Mouse (Mus musculus) lung, embryonic 14.5 days (tissue): ENCODE measurements at regions not wholly inside any gene's neighbourhood (a gene's known extent, or its start where the extent isn't known, plus 50 kb on each side); places are given as distances from the start of the nearest gene placed in this dataset.
A peak's percentile ranks its signal among the peaks of the same experiment; 100 is the strongest.

ENCODE experiments used
- ATAC-seq: fragments of 200-750 bp; cut with Nextera tagmentation; 2 replicates; pipeline ENCODE4 v1.8.0; 2017; ENCODE audit warnings: mild to moderate bottlenecking, moderate TSS enrichment, moderate library complexity; ENCODE audit not compliant: insufficient read depth
- DNase-seq: peaks from one replicate; pipeline ENCODE4 v3.0.0-alpha.2; 2015
- H3K27ac ChIP-seq: fragments of 300-500 bp; sonication (generic); 2 replicates; pipeline ENCODE4 v1.5.1; 2014; ENCODE audit warnings: low read depth, mild to moderate bottlenecking, moderate library complexity
- H3K27me3 ChIP-seq: fragments of 300-500 bp; sonication (generic); 2 replicates; pipeline ENCODE4 v1.6.1; 2014; ENCODE audit warnings: low read length, control low read depth; ENCODE audit not compliant: insufficient read depth
- H3K36me3 ChIP-seq: fragments of 300-500 bp; sonication (generic); 2 replicates; pipeline ENCODE4 v1.6.1; 2014; ENCODE audit warnings: control low read depth; ENCODE audit not compliant: insufficient read depth
- H3K4me1 ChIP-seq: fragments of 300-500 bp; sonication (generic); 2 replicates; pipeline ENCODE4 v1.6.1; 2014; ENCODE audit warnings: antibody characterized with exemption, control low read depth; ENCODE audit not compliant: insufficient read depth
- H3K4me2 ChIP-seq: fragments of 300-500 bp; sonication (generic); 2 replicates; pipeline ENCODE4 v1.6.1; 2014; ENCODE audit warnings: mild to moderate bottlenecking
- H3K4me3 ChIP-seq: fragments of 300-500 bp; sonication (generic); 2 replicates; pipeline ENCODE4 v1.5.1; 2014; ENCODE audit warnings: low read depth, low read length
- H3K9ac ChIP-seq: fragments of 300-500 bp; sonication (generic); 2 replicates; pipeline ENCODE4 v1.6.1; 2014
- H3K9me3 ChIP-seq: fragments of 300-500 bp; sonication (generic); 2 replicates; pipeline ENCODE4 v1.6.1; 2016; ENCODE audit warnings: low read depth, low read length, control low read depth
- CTCF ChIP-seq: IDR thresholded peaks from 2 replicates; pipeline ENCODE4 v1.5.1; 2016; ENCODE audit warnings: antibody characterized with exemption, low read depth
- WGBS: fragments of 180-500 bp; shearing (Covaris S2); extraction: QIAGEN DNeasy Blood & Tissue Kit; methylation state at CpG from one replicate; pipeline ENCODE4 v1.1.7; 2014; 5-methylcytosine and 5-hydroxymethylcytosine counted together

DNA sequence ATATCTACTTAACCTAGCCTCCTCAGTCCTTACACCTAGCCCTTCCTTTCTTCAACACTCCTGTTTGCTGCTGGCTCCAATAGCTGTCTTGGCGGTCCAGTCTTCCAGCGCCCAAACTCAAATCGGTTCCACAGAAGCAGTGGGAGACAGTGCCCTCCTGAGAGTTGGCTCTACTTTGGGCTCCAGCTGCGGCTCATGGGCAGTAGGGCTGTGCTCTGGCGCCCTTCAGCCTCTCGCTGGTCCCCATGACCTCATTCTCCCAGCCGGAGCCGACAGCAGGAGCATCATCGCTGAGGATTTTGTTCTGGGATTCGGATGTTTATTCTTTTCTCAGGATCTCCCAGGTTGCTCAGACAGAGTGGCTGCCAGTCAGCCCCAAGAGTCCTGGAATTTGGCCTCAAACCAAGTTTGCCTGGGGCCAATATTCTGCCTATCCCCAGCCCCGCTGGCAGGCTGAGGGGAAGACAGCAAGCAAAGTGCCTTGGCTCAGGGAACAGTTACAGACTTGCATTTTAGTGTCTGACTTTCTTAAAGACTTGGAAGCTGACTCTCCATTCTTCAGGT lies 64.1 kb upstream of the Pax6 start:
- Histone ChIP-seq H3K27me3 (no peaks in the 10 kb centered on the region), H3K9me3 (no peaks in the 10 kb centered on the region), H3K4me3 (no peak overlapping the region), H3K9ac (no peak overlapping the region), H3K36me3 (no peaks in the 10 kb centered on the region), H3K4me1 (no peaks in the 10 kb centered on the region; the same call in 1 of the 2 replicates), H3K4me2 (no peak overlapping the region), H3K27ac (no peak overlapping the region)
- TF ChIP-seq CTCF = no peak
- DNase-seq (peak; percentile 31), ATAC-seq (peak; percentile 16; the same call in 1 of the 2 replicates)
- WGBS = 37% methylated on average over 11 of the region's 11 CpGs

DNA sequence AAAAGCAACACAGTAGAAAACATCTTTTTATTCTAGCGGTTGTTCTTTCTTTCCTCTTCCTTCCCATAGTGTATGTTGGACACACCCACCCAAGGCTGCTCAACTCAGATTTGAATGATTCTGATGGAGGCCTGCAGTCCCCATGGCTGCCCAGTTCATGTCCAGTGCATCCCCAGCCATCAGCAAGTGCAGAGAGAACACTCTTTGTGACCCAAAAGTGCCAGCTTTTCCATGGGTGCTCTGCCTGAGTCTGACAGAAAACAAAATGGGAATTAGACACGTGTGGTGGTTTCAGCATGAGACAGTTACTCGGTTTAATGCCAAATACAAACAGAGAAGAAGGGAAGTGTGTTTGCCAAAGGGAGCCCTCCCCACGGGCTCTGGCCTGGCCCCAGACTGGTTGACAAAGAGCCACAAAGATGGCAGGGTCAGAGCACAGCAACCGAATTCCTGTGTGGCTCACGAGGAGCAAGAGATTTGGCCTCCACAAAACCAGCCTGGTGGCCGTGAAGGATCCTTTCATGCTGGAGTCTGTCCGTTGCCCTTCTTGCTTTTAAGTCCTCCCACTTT lies 60.6 kb upstream of the Pax6 start:
- H3K9ac ChIP-seq = no peak overlapping the region
- 49% methylated on average over 8 of the region's 8 CpGs for WGBS
- no peak overlapping the region for H3K27ac ChIP-seq
- no peak for TF ChIP-seq CTCF
- ATAC-seq (no peak), DNase-seq (no peak)
- H3K36me3 ChIP-seq = no peaks in the 10 kb centered on the region
- no peak overlapping the region for H3K4me2 ChIP-seq
- no peaks in the 10 kb centered on the region for H3K9me3 ChIP-seq
- no peak overlapping the region for H3K4me3 ChIP-seq
- H3K4me1 ChIP-seq = no peaks in the 10 kb centered on the region; the same call in 1 of the 2 replicates
- H3K27me3 ChIP-seq = no peaks in the 10 kb centered on the region

DNA sequence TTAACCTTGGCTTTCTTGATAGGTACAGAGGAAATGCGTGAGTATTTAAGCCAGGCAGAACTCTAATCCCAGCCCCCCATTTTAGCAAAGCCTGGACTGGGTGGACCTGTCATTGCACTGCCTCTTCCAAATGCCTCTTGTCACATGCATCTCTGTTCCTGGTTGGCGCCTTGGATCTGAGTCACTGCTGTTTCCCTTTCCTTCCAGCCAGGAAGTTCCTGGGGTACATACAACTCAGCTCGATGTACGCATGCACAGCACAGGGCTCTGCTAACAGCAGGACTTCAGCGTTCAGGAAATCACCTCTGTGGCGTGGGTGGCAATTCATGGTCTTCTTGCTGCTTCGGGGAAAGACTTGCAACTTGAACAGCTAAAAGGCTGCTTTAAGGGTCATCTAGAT lies 59.9 kb upstream of the Pax6 start:
- no peak for TF ChIP-seq CTCF

DNA sequence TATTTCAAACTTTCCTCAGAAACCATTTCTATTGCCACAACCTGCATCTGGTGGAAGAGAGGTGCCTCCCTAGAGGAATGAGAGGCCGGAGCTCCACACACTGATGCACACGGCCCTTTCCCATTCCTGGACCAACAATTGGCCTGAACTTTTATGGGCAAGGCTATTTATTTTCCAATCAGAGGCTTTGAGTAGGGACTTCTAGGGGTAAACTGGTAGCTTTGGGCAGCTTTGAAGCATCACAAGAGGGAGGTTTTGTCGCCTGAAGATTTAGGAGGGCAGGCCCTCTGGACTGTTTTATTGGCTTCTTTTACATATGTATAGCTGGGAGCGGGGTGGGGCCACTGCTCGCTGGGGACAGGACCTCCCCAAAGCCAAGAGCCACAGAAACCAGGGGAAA lies 57.7 kb upstream of the Pax6 start:
- Histone ChIP-seq H3K27ac (no peak overlapping the region), H3K4me3 (no peak overlapping the region), H3K4me1 (no peaks in the 10 kb centered on the region; the same call in 1 of the 2 replicates), H3K36me3 (no peaks in the 10 kb centered on the region), H3K9ac (no peak overlapping the region), H3K27me3 (no peaks in the 10 kb centered on the region), H3K9me3 (no peaks in the 10 kb centered on the region), H3K4me2 (no peak overlapping the region)
- WGBS = 61% methylated on average over 5 of the region's 5 CpGs
- ATAC-seq (no peak), DNase-seq (no peak)
- TF ChIP-seq CTCF = no peak

More for the DNA sequence above, 59.9 kb upstream of the Pax6 start:
- Histone ChIP-seq H3K27ac (no peak overlapping the region), H3K4me1 (no peaks in the 10 kb centered on the region; the same call in 1 of the 2 replicates), H3K9ac (no peak overlapping the region), H3K9me3 (no peaks in the 10 kb centered on the region), H3K36me3 (no peaks in the 10 kb centered on the region), H3K4me3 (no peak overlapping the region), H3K27me3 (no peaks in the 10 kb centered on the region), H3K4me2 (no peak overlapping the region)
- DNase-seq (peak; percentile 3), ATAC-seq (no peak)
- WGBS = 56% methylated on average over 7 of the region's 7 CpGs

DNA sequence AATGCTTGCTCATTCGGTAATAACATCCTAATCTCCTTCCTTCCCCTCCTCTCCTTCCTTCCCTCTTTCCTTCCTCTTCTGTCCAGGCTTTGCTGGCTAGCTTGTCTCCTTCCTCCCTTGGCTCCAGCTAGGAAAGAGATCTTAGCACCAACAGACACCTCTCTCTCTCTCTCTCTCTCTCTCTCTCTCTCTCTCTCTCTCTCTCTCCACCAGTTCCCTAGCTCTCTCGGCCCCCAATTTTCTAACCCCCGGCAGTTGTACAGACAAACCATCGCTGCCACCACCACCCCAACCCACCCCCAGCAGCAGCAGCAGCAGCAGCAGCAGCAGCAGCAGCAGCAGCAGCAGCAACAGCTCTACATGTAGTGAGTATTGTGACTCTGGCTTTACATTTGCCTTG lies 57.0 kb upstream of the Pax6 start:
- DNase-seq (no peak), ATAC-seq (no peak)
- Histone ChIP-seq H3K4me1 (no peaks in the 10 kb centered on the region; the same call in 1 of the 2 replicates), H3K4me2 (no peak overlapping the region), H3K27me3 (no peaks in the 10 kb centered on the region), H3K9ac (no peak overlapping the region), H3K9me3 (no peaks in the 10 kb centered on the region), H3K4me3 (no peak overlapping the region), H3K27ac (peak overlapping the region; percentile 70; the same call in 1 of the 2 replicates), H3K36me3 (no peaks in the 10 kb centered on the region)
- no peak for TF ChIP-seq CTCF
- WGBS = 15% methylated on average over 4 of the region's 4 CpGs

DNA sequence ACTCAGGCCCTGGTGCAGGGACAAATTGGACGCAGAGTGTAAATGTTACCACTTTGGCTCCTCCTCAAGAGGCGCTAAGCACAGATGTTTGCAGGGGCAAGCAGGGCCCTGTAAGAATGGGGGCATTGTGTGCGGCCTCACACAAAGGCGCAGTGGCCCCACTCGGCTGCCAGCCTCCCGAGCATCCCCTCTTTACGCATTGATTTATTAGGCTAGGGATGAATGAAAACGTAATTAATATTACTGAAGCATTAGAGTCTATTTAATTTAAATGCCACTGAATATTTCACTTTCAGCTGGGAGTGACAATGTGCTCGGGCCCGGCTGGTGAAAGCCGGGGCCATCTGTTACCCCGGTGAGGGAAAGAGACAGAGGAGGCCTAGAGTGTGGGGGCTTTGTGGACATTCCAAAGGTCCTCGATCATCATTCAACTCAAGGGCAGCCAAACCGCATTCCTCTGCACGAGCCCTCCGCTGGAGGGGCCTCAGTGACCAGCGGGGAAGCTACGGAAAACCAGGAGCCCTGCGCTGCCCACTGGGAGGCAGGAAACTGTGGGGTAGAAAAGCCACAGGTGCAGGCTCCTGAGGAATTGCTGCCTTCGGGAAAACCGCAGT lies 56.5 kb upstream of the Pax6 start:
- H3K4me3 ChIP-seq = no peak overlapping the region
- H3K9ac ChIP-seq = no peak overlapping the region
- H3K27me3 ChIP-seq = no peaks in the 10 kb centered on the region
- no peaks in the 10 kb centered on the region for H3K4me1 ChIP-seq
- DNase-seq = peak; percentile 52
- WGBS = 6% methylated on average over 21 of the region's 21 CpGs
- H3K27ac ChIP-seq = peak overlapping the region; percentile 70; the same call in 1 of the 2 replicates
- peak; percentile 86 for ATAC-seq
- no peaks in the 10 kb centered on the region for H3K36me3 ChIP-seq
- no peaks in the 10 kb centered on the region for H3K9me3 ChIP-seq
- TF ChIP-seq CTCF = no peak
- peak overlapping the region; percentile 43 for H3K4me2 ChIP-seq

DNA sequence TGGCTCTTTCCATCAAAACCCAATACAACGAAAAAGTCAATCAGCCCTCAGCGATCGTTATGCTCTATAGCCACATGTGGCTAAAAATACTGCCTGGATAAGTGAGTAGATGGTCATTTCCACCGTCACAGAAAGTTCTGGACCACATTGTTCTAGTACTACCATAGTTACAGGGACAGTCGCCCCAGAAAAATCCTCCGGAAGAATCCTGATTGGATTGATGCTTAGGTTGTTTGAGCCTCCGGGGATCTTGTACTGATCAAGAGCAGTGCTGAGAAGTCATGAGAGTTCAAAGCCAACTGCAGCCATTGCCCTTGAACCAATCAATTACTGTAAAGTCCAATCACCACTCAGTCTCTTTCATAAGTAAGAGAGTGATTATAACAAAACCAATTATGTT lies 56.0 kb upstream of the Pax6 start:
- TF ChIP-seq CTCF = no peak
- Histone ChIP-seq H3K4me3 (no peak overlapping the region), H3K4me1 (no peaks in the 10 kb centered on the region), H3K9me3 (no peaks in the 10 kb centered on the region), H3K27ac (peak overlapping the region; percentile 70; the same call in 1 of the 2 replicates), H3K36me3 (no peaks in the 10 kb centered on the region), H3K4me2 (peak overlapping the region; percentile 43), H3K9ac (no peak overlapping the region), H3K27me3 (no peaks in the 10 kb centered on the region)
- ATAC-seq (no peak), DNase-seq (no peak)
- WGBS = 40% methylated on average over 7 of the region's 7 CpGs
